Mouse (Mus musculus) heart, embryonic 16.5 days (tissue): ENCODE measurements at regions not wholly inside any gene's neighbourhood (a gene's known extent, or its start where the extent isn't known, plus 50 kb on each side); places are given as distances from the start of the nearest gene placed in this dataset.

Experiments
- ATAC-seq: fragments of 200-750 bp; cut with Nextera tagmentation; replicated peaks from 2 replicates; pipeline ENCODE4 v1.8.0; 2017; ENCODE audit warnings: moderate number of reproducible peaks; ENCODE audit not compliant: insufficient read depth, low FRiP score; ENCODE audit errors: extremely low read depth
- H3K27ac ChIP-seq: fragments of 300-500 bp; sonication (generic); 2 replicates; pipeline ENCODE4 v1.5.1; 2014; ENCODE audit warnings: mild to moderate bottlenecking, low read length, control low read depth, moderate library complexity
- H3K27me3 ChIP-seq: fragments of 300-500 bp; sonication (generic); 2 replicates; pipeline ENCODE4 v1.6.1; 2014; ENCODE audit warnings: low read length, mixed read lengths; ENCODE audit not compliant: control insufficient read depth, insufficient read depth
- H3K36me3 ChIP-seq: fragments of 300-500 bp; sonication (generic); 2 replicates; pipeline ENCODE4 v1.6.1; 2014; ENCODE audit not compliant: control insufficient read depth, insufficient read depth
- H3K4me1 ChIP-seq: fragments of 300-500 bp; sonication (generic); 2 replicates; pipeline ENCODE4 v1.6.1; 2014; ENCODE audit warnings: low read length, mixed read lengths; ENCODE audit not compliant: control insufficient read depth, insufficient read depth
- H3K4me2 ChIP-seq: fragments of 300-500 bp; sonication (generic); 2 replicates; pipeline ENCODE4 v1.6.1; 2014; ENCODE audit warnings: low read depth, mild to moderate bottlenecking, control low read depth, low read length
- H3K4me3 ChIP-seq: fragments of 300-500 bp; sonication (generic); 2 replicates; pipeline ENCODE4 v1.5.1; 2014; ENCODE audit warnings: mild to moderate bottlenecking, control low read depth, low read length
- H3K9ac ChIP-seq: fragments of 300-500 bp; sonication (generic); 2 replicates; pipeline ENCODE4 v1.6.1; 2014; ENCODE audit warnings: low read length, control low read depth
- H3K9me3 ChIP-seq: fragments of 300-500 bp; sonication (generic); replicated peaks from 2 replicates; pipeline ENCODE4 v1.6.1; 2016; ENCODE audit warnings: low read length; ENCODE audit not compliant: control insufficient read depth
- WGBS: fragments of 180-500 bp; shearing (Covaris S2); extraction: QIAGEN DNeasy Blood & Tissue Kit; methylation state at CpG from one replicate; pipeline ENCODE4 v1.1.7; 2014; 5-methylcytosine and 5-hydroxymethylcytosine counted together

DNA sequence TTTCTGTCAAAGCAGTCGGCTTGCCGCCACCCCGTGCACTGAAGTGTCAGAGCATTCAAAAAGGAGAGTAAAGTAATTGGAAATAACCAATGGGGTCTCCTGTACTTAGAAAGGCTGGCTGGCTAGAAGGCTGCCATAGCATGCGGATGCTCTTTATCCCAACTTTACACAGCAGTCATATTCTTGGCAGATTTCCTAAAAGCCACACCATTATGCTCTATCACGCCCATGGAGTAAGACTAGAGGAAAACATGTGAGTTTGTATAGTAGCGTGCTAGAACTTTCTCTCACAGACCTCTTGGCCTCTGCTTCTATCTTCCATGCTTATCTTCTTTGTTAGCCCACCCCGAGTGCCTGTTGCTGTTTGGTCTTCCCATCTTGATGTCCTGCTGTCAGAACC, 249.8 kb upstream of the Smarca2 start:
- 69% methylated on average over 7 of the region's 7 CpGs for WGBS
- ATAC-seq: no peak
- H3K4me2 ChIP-seq: no peak overlapping the region
- H3K27me3 ChIP-seq: no peaks in the 10 kb centered on the region
- H3K4me1 ChIP-seq: no peaks in the 10 kb centered on the region
- H3K27ac ChIP-seq: no peak overlapping the region
- H3K4me3 ChIP-seq: no peak overlapping the region
- H3K36me3 ChIP-seq: no peaks in the 10 kb centered on the region
- no peaks in the 10 kb centered on the region for H3K9me3 ChIP-seq
- no peak overlapping the region for H3K9ac ChIP-seq

DNA sequence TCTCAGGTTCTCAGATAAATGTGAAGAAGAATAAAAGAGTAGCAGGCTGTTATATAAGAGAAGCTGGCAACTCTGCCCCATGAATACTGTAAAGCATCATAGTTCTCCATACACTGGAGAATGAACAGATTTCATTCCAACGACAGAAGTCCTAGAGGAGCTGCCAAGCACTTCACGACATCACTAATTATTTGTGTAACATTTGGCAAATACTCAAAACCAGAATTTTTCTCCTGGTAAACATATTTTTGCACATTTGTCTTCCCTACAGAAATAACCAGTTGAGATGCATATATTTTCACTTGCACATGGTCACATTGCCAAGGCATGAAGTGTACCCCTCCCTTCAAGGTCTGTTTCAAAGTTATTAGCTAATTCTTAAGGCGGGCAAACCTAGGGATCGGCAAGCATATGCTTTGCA, 220.9 kb upstream of the Smarca2 start:
- H3K4me2 ChIP-seq: no peak overlapping the region

DNA sequence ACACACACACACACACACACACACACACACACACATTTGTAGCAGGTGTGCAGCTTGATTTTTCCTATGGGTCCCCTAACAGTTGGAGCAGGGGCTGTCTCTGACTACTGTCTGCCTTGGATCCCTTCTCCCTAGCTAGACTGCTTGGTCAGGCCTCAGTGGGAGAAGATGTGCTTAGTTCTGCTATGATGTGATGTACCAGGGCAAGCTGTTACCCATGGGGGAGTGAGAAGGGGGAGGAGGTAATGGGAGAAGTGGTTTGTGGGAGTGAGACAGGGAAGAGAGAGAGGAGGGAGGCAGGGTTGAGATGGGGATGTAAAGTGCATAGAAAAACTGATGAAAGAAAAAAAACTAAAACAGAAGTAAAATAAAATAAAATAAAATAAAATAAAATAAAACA, 218.8 kb upstream of the Smarca2 start:
- no peaks in the 10 kb centered on the region for H3K36me3 ChIP-seq
- H3K4me2 ChIP-seq: no peak overlapping the region
- H3K27me3 ChIP-seq: no peaks in the 10 kb centered on the region
- H3K4me1 ChIP-seq: no peaks in the 10 kb centered on the region
- H3K27ac ChIP-seq: no peak overlapping the region
- no peak overlapping the region for H3K9ac ChIP-seq
- ATAC-seq: no peak
- H3K4me3 ChIP-seq: no peak overlapping the region
- no peaks in the 10 kb centered on the region for H3K9me3 ChIP-seq

More for the DNA sequence above, 220.9 kb upstream of the Smarca2 start:
- Histone ChIP-seq H3K9ac (no peak overlapping the region), H3K27ac (no peak overlapping the region), H3K27me3 (no peaks in the 10 kb centered on the region), H3K9me3 (no peaks in the 10 kb centered on the region), H3K36me3 (no peaks in the 10 kb centered on the region), H3K4me1 (no peaks in the 10 kb centered on the region), H3K4me3 (no peak overlapping the region)
- WGBS: 74% methylated on average over 4 of the region's 4 CpGs
- ATAC-seq: no peak

DNA sequence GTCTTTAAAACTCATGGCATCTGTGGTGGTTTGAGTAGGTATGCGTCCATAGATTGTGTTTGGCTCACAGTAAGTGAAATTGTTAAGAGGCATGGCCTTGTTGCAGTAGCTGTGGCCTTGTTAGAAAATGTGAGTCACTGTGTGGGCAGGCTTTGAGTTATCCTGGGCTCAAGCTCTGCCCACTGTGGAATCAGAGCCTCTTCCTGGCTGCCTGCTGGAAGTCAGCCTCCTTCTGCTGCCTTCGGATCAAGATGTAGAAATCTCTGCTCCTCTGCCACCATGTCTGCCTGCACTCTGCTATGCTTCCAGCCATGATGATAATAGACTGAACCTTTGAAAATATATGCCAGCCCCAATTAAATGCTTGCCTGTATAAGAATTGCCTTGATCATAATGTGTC, 192.2 kb upstream of the Smarca2 start:
- Histone ChIP-seq H3K4me3 (no peak overlapping the region), H3K4me2 (no peak overlapping the region), H3K4me1 (no peaks in the 10 kb centered on the region), H3K9ac (no peak overlapping the region), H3K27ac (no peak overlapping the region), H3K9me3 (no peaks in the 10 kb centered on the region), H3K36me3 (no peaks in the 10 kb centered on the region), H3K27me3 (no peaks in the 10 kb centered on the region)
- WGBS: 78% methylated on average over 2 of the region's 2 CpGs
- no peak for ATAC-seq

DNA sequence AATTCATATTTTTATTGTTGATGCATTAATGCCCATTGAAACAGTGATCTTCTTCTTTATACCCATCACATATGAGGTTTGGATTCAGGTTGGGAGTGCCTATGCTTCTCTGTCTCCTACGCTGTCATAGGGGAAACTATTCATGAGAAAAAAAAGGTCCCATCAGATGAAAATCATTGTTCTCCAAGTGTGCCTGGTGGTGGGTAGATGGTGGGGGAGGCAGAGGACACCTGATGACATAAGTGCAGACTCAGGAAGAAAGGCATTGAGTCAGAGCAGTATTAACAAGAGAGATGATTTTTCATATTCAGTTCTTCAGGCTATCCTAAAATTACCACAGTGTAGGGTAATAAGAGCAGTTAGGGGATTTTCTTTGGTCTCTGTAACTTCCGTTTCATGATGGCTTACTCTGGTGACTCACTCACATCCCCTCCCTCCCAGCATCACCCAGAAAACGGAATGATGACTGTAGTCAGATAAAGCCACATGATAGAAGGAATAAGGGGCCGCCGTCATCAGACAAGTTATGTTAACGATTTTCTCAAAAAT, 190.3 kb upstream of the Smarca2 start:
- Histone ChIP-seq H3K9me3 (no peaks in the 10 kb centered on the region), H3K36me3 (no peaks in the 10 kb centered on the region), H3K4me3 (no peak overlapping the region), H3K9ac (no peak overlapping the region), H3K4me2 (no peak overlapping the region), H3K27ac (no peak overlapping the region), H3K4me1 (no peaks in the 10 kb centered on the region), H3K27me3 (no peaks in the 10 kb centered on the region)
- ATAC-seq: no peak
- WGBS: 66% methylated on average over 6 of the region's 6 CpGs

DNA sequence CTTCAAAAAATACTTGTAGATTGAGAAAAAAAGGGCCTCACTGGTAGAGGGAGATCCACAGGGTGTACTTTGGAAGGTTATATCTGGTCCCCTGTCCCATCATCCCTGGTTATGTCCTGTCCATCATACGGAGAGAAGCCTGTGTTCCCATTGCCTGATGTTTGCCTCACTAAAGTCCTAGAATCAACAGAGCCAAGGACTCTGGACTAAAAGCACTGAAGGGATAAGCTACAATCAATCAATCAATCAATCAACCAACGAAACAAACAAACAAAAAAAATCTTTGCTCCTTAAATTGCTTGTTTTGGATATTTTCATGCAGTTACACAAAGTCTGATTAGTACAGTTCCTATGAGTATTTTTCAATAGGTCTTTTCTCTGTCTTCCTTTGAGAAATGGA, 185.1 kb upstream of the Smarca2 start:
- Histone ChIP-seq H3K9me3 (no peaks in the 10 kb centered on the region), H3K27ac (no peak overlapping the region), H3K27me3 (no peaks in the 10 kb centered on the region), H3K9ac (no peak overlapping the region), H3K4me2 (no peak overlapping the region), H3K4me1 (no peaks in the 10 kb centered on the region), H3K36me3 (no peaks in the 10 kb centered on the region), H3K4me3 (no peak overlapping the region)
- 75% methylated on average over 2 of the region's 2 CpGs for WGBS
- no peak for ATAC-seq

DNA sequence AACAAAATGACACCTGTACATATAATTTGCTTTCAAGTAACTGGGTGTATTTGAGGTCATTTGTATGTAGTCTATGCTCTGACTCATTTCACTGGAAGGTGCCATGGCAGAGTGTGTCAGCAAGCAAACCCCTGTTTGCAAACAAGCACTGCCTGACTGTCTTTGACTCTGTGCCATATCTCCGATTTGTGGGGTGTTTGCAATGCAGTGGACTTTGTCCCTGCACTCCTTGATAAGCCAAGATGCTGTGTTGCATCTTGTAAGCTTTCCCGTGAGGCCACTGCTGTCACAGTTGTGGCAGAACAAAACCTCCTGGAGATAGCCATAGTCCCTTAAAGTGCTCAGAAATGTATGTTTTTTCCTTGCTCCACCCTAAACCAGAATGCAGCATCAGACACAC, 165.7 kb upstream of the Smarca2 start:
- Histone ChIP-seq H3K4me3 (no peak overlapping the region), H3K27me3 (no peaks in the 10 kb centered on the region), H3K9me3 (no peaks in the 10 kb centered on the region), H3K4me2 (no peak overlapping the region), H3K36me3 (no peaks in the 10 kb centered on the region), H3K27ac (no peak overlapping the region), H3K9ac (no peak overlapping the region), H3K4me1 (no peaks in the 10 kb centered on the region)
- ATAC-seq: no peak
- 60% methylated on average over 2 of the region's 2 CpGs for WGBS

DNA sequence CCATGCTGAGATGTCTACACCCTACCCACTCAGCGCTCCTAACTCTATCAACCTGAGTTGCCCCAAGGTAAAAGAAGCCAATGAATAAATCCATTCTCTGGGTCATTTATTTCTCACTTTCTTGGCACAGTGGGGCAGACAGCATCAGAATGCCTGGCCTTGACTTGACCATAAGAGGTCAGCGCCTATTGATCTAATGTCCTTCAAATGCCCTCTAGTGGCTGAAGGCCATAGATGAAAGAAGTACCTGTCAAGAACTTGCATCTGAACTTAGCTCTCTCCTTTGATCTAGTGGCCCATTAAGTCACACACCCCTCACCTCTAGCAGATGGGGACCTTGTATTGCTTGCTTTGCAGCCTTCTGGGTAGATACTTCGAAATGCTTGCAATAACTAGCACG, 159.5 kb upstream of the Smarca2 start:
- Histone ChIP-seq H3K36me3 (no peaks in the 10 kb centered on the region), H3K9me3 (no peaks in the 10 kb centered on the region), H3K4me3 (no peak overlapping the region), H3K9ac (no peak overlapping the region), H3K4me1 (no peaks in the 10 kb centered on the region), H3K27ac (no peak overlapping the region), H3K27me3 (no peaks in the 10 kb centered on the region), H3K4me2 (no peak overlapping the region)
- ATAC-seq: no peak
- 76% methylated on average over 4 of the region's 4 CpGs for WGBS

DNA sequence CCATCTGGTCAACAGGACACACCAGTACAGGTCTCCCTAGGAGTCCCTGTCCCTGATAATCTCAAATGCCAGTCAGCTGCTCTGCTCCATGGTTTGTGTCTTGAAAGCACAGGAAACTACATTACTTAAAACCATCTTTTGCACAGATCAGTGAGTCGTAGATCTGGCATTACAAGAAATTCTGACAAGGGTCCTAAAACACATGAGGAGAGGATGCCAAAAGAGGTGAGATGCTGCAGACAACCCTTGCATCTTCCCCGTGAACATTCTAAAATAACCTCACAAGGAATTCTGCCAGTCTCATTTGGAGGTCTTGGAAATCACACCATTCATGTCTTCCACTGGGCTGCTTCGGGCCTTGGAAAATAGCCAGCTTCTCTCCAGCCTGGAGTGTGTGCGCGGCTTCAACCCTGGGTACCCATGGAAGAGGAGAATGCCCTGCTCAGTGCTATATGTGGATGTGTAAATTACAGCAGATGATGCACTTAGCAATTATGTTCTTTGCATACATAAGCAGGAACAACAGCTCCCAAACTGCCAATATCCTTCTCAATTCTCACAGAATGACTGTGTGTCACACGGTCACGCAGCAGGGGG, 157.3 kb upstream of the Smarca2 start:
- no peaks in the 10 kb centered on the region for H3K27me3 ChIP-seq
- H3K9me3 ChIP-seq: no peaks in the 10 kb centered on the region
- H3K4me3 ChIP-seq: no peak overlapping the region
- H3K27ac ChIP-seq: no peak overlapping the region
- H3K4me1 ChIP-seq: no peaks in the 10 kb centered on the region
- no peaks in the 10 kb centered on the region for H3K36me3 ChIP-seq
- 78% methylated on average over 7 of the region's 7 CpGs for WGBS
- no peak overlapping the region for H3K4me2 ChIP-seq
- ATAC-seq: no peak
- H3K9ac ChIP-seq: no peak overlapping the region
